In the genomic region with DNA sequence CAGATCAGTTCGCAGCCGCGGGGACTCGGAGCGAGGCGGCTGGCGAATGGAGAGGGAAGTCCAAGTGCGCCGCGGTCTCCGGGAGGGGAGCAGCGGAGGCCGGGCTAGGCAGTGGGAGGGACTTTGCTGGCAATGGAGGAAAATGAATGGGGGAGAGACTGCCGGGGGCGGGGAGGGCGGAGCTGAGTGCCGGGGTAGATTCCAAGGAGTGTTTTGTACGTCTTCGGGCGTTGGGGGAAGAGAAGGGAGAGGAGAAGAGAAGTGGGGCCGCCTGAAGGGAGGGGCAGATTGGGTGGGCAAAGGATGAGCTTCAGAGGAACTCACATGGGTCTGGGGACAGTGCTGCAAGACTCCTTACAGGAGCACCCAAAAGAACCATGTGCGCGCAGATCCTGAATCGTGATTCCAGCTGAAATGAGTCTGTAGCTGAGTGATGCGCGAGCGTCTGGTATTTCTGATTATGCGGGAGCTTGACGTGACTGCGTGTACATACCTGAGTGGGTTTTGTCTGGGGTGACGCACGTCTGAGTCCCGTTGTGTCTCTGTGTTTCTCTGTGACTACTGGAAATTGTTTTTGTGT, we compare ENCODE assay signal across 9 mouse cellular contexts. TPM values are rescaled to one million over a fixed set of nuclear protein-coding genes. Genes with fewer than 3 reads are reported as not detected.
A peak's percentile ranks its signal among the peaks of the same experiment; 100 is the strongest.
DNase-seq lines count a peak whose midpoint lies in the region; ATAC-seq and TF ChIP-seq lines count a peak whose summit lies in the region.
"Had no signal": no experiment of that assay in that cellular context is flagged by ENCODE, and none has a peak within 500 bp of the region (broad histone marks: within the 10 kb centered on the region; RNA-seq: fewer than 3 reads in every experiment).

A gene (minus strand): TSS at position 76 of the 580 bp plus-strand sequence.

- TF ChIP-seq POLR2A in kidney, adult 2 months (IDR thresholded peaks at IDR 0.05; ENCODE audit: low read depth, low read length): no peak
- TF ChIP-seq POLR2A in cerebellum, adult 2 months (IDR thresholded peaks at IDR 0.05; ENCODE audit: borderline replicate concordance, insufficient read depth, low read length): peak; percentile 94; the same call in 1 of the 2 replicates

- TF ChIP-seq CTCF in kidney, adult 2 months (conservative IDR thresholded peaks at IDR 0.05; ENCODE audit: insufficient read depth, insufficient read length, low read depth, low read length): no peak
- no peak for TF ChIP-seq CTCF in cerebellum, adult 2 months (IDR thresholded peaks at IDR 0.05; ENCODE audit: borderline replicate concordance, insufficient read depth, low read depth, low read length)
- TF ChIP-seq CTCF in forebrain, postnatal 0 days (IDR thresholded peaks at IDR 0.05; ENCODE audit: low read depth): peak; percentile 27; the same call in 1 of the 2 replicates

- peak within 1 kb of the TSS; percentile 47; the same call in 1 of the 2 replicates for H3K9ac ChIP-seq in kidney, embryonic 14.5 days (ENCODE audit: low read depth, low read length)
- H3K9ac ChIP-seq in forebrain, postnatal 0 days: peak within 1 kb of the TSS; percentile 63
- no peak within 1 kb of the TSS for H3K9ac ChIP-seq in liver, embryonic 16.5 days (ENCODE audit: low read depth, low read length)

- H3K27me3 ChIP-seq in kidney, embryonic 14.5 days (ENCODE audit: control insufficient read depth, insufficient read depth, low read length): peaks cover 7% of the 10 kb centered on the region; the same call in 1 of the 2 replicates
- H3K27me3 ChIP-seq in kidney, adult 2 months (replicated peaks; ENCODE audit: control insufficient read depth, insufficient read depth, low read length): no peaks in the 10 kb centered on the region
- no peaks in the 10 kb centered on the region for H3K27me3 ChIP-seq in cerebellum, adult 2 months (ENCODE audit: control insufficient read depth, insufficient read depth, low read length)
- no peaks in the 10 kb centered on the region for H3K27me3 ChIP-seq in forebrain, postnatal 0 days (ENCODE audit: insufficient read depth, low read length)
- H3K27me3 ChIP-seq in liver, embryonic 16.5 days (ENCODE audit: control insufficient read depth, insufficient read depth, low read depth, low read length): peaks cover 14% of the 10 kb centered on the region

- H3K27ac ChIP-seq in kidney, embryonic 14.5 days (ENCODE audit: low read depth, low read length): no peak within 1 kb of the TSS
- no peak within 1 kb of the TSS for H3K27ac ChIP-seq in kidney, adult 2 months (ENCODE audit: insufficient read depth, low read depth, low read length)
- peak within 1 kb of the TSS; percentile 97 for H3K27ac ChIP-seq in cerebellum, adult 2 months (ENCODE audit: insufficient read depth, low read length)
- H3K27ac ChIP-seq in forebrain, postnatal 0 days (ENCODE audit: low read depth, low read length): peak within 1 kb of the TSS; percentile 74
- no peak within 1 kb of the TSS for H3K27ac ChIP-seq in liver, embryonic 16.5 days (ENCODE audit: low read length)

- peak within 1 kb of the TSS; percentile 54 for H3K4me3 ChIP-seq in kidney, embryonic 14.5 days (ENCODE audit: low read length)
- no peak within 1 kb of the TSS for H3K4me3 ChIP-seq in kidney, adult 2 months (ENCODE audit: insufficient read depth, low read depth, low read length)
- peak within 1 kb of the TSS; percentile 100 for H3K4me3 ChIP-seq in cerebellum, adult 2 months (replicated peaks; ENCODE audit: insufficient read depth, low read depth, low read length)
- peak within 1 kb of the TSS; percentile 61 for H3K4me3 ChIP-seq in forebrain, postnatal 0 days (ENCODE audit: low read depth, low read length)
- peak within 1 kb of the TSS; percentile 24 for H3K4me3 ChIP-seq in liver, embryonic 16.5 days (ENCODE audit: low read depth, low read length)

- no peak for DNase-seq in kidney, adult 2 months
- peak; percentile 94 to 96 for DNase-seq in cerebellum, adult 2 months
- peak; percentile 89 for DNase-seq in forebrain, postnatal 0 days
- DNase-seq in layer of hippocampus, adult 8-10 months (ENCODE audit: low spot score in 2 of 2): peak; percentile 88 to 89
- peak; percentile 7 for DNase-seq in ovary, postnatal 14 days (ENCODE audit: low spot score)
- DNase-seq in natural killer cell, adult 2 months (ENCODE audit: low spot score in 2 of 2): no peak

- WGBS in kidney, embryonic 14.5 days: 2% methylated on average over 31 of the region's 33 CpGs
- WGBS in kidney, adult 2 months: 2% methylated on average over 33 of the region's 33 CpGs
- under 1% methylated on average over 32 of the region's 33 CpGs for WGBS in cerebellum, adult 2 months
- WGBS in forebrain, postnatal 0 days: under 1% methylated on average over 33 of the region's 33 CpGs
- WGBS in liver, embryonic 16.5 days (ENCODE audit: insufficient replicate concordance): 3% methylated on average over 31 of the region's 33 CpGs

- no peaks in the 10 kb centered on the region for H3K36me3 ChIP-seq in kidney, embryonic 14.5 days (ENCODE audit: control insufficient read depth, insufficient read depth, low read length)
- H3K36me3 ChIP-seq in kidney, adult 2 months (ENCODE audit: control insufficient read depth, insufficient read depth, low read length): no peaks in the 10 kb centered on the region
- no peaks in the 10 kb centered on the region for H3K36me3 ChIP-seq in forebrain, postnatal 0 days (ENCODE audit: insufficient read depth)
- H3K36me3 ChIP-seq in liver, embryonic 16.5 days (ENCODE audit: control insufficient read depth, insufficient read depth): no peaks in the 10 kb centered on the region
- H3K36me3 ChIP-seq: G1E had no signal

- peak; percentile 91 for ATAC-seq in kidney, embryonic 14.5 days (ENCODE audit: low FRiP score, low TSS enrichment)
- ATAC-seq in forebrain, postnatal 0 days: peak; percentile 93
- no peak for ATAC-seq in liver, embryonic 16.5 days (ENCODE audit: low read depth)

- H3K4me2 ChIP-seq in kidney, embryonic 14.5 days (replicated peaks; ENCODE audit: low read depth, low read length): peak within 1 kb of the TSS; percentile 93
- H3K4me2 ChIP-seq in forebrain, postnatal 0 days (ENCODE audit: low read depth): peak within 1 kb of the TSS; percentile 48
- peak within 1 kb of the TSS; percentile 37; the same call in 1 of the 2 replicates for H3K4me2 ChIP-seq in liver, embryonic 16.5 days (ENCODE audit: low read depth, low read length)

- H3K9me3 ChIP-seq in kidney, embryonic 14.5 days (ENCODE audit: control insufficient read depth, low read length): no peaks in the 10 kb centered on the region
- no peaks in the 10 kb centered on the region for H3K9me3 ChIP-seq in forebrain, postnatal 0 days (ENCODE audit: low read length)
- no peaks in the 10 kb centered on the region for H3K9me3 ChIP-seq in liver, embryonic 16.5 days (replicated peaks; ENCODE audit: control insufficient read depth, low read length)

- no peaks in the 10 kb centered on the region for H3K4me1 ChIP-seq in kidney, embryonic 14.5 days (ENCODE audit: control insufficient read depth, insufficient read depth, low read length)
- no peaks in the 10 kb centered on the region for H3K4me1 ChIP-seq in kidney, adult 2 months (ENCODE audit: control insufficient read depth, insufficient read depth, low read length)
- peaks cover under 1% of the 10 kb centered on the region; the same call in 1 of the 2 replicates for H3K4me1 ChIP-seq in cerebellum, adult 2 months (ENCODE audit: control insufficient read depth, insufficient read depth, low read length)
- H3K4me1 ChIP-seq in forebrain, postnatal 0 days (ENCODE audit: insufficient read depth): no peaks in the 10 kb centered on the region
- no peaks in the 10 kb centered on the region for H3K4me1 ChIP-seq in liver, embryonic 16.5 days (ENCODE audit: control insufficient read depth, low read depth, low read length)

RNA-seq across cellular contexts. Expression of the gene that starts here (rescaled TPM):
- 5.8 and 10.2 TPM in 2 replicates for polyA plus RNA-seq in kidney, embryonic 14.5 days (2014; fragmentation: Nextera tagmentation; extraction: Ambion mirVana)
- polyA plus RNA-seq in kidney, adult 2 months (2012; rRNA removed): 0.14 and 0.27 TPM in 2 replicates
- polyA plus RNA-seq in cerebellum, adult 2 months (2012; rRNA removed): 71.2 and 72.0 TPM in 2 replicates
- 74.6 and 88.8 TPM in 2 replicates for total RNA-seq in forebrain, postnatal 0 days (2014; rRNA removed)
- polyA plus RNA-seq in forebrain, postnatal 0 days (2015; fragmentation: Nextera tagmentation; extraction: Ambion mirVana): 38.2 and 56.4 TPM in 2 replicates
- 100 to 1,000 TPM; 191 to 204 (median 202) TPM for total RNA-seq in layer of hippocampus, adult 8-10 months (2022)
- polyA plus RNA-seq in liver, embryonic 16.5 days (2015; fragmentation: Nextera tagmentation; extraction: Ambion mirVana): 0.18 and 0.22 TPM in 2 replicates
- polyA plus RNA-seq: G1E had no signal

Comparison
In these comparisons a context has a peak if more than half of its experiments do, and no peak if none do; other contexts are left out.
1. H3K27ac ChIP-seq: peak in cerebellum, adult 2 months (single experiment) and forebrain, postnatal 0 days (single experiment); none in kidney, embryonic 14.5 days (single experiment), kidney, adult 2 months (single experiment) and liver, embryonic 16.5 days (single experiment).
2. H3K4me2 ChIP-seq: peak in every context shown above with its lines; median percentile 93 in kidney, embryonic 14.5 days; 48 in forebrain, postnatal 0 days; 37 in liver, embryonic 16.5 days.
3. DNase-seq: peak in cerebellum, adult 2 months (2 of 2), forebrain, postnatal 0 days (single experiment), layer of hippocampus, adult 8-10 months (2 of 2) and ovary, postnatal 14 days (single experiment); none in kidney, adult 2 months (single experiment) and natural killer cell, adult 2 months (0 of 2).